12 mouse cellular contexts compared by ENCODE assay signal in the genomic region with DNA sequence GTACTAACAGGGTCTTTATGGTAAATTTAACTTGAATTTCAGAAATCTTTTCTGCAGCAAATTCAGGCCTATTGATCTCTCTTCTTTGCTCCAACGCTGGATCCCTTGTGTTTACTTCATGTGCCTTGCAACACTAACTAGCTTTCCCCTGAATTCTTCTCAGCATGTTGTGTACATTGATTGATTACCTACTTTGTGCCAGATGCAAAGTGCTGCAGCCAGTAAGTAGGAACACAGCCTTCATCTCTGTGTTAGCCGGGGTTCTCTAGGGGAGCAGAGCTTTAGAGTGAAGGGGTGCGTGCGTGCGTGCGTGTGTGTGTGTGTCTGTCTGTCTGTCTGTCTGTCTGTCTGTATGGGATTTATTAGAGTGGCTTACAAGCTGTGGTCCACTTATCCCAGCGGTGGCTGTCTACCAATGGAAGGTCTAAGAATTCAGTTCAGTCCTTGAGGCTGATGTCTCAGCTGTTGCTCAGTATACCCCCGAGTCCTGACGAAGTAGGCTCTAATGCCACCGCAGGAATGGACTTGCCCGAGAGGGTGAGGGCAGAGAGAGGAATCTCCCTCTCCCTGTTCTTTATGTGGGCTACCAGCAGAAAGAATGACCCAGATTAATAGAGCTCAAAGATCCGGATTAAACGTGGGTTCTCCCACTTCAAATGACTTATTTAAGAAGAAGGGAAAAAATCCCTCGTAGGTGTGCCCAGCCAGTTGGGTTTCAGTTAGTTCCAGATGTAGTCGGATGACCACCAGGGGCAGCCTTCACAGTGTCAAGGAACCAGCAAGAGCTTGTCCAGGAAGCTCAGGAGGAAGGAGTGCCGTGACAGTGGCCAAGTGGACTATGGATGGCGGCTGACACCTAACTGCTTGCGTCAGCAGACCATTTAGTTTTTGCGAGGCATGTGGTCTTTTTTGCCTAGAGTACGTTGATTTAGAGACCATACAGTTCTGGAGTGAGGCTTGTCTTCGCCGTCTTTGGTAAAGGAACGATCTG. TPM values are rescaled to one million over a fixed set of nuclear protein-coding genes. Genes with fewer than 3 reads are reported as not detected.
A peak's percentile ranks its signal among the peaks of the same experiment; 100 is the strongest.
DNase-seq lines count a peak whose midpoint lies in the region; ATAC-seq and TF ChIP-seq lines count a peak whose summit lies in the region.
"Had no signal": no experiment of that assay in that cellular context is flagged by ENCODE, and none has a peak within 500 bp of the region (broad histone marks: within the 10 kb centered on the region; RNA-seq: fewer than 3 reads in every experiment).

No protein-coding gene starts in this region.

- WGBS in lung, postnatal 0 days = 81% methylated on average over 23 of the region's 23 CpGs
- WGBS in hindbrain, embryonic 16.5 days = 72% methylated on average over 23 of the region's 23 CpGs

- no peaks in the 10 kb centered on the region for H3K4me1 ChIP-seq in lung, postnatal 0 days (ENCODE audit: insufficient read depth, low read depth, low read length)
- no peaks in the 10 kb centered on the region for H3K4me1 ChIP-seq in hindbrain, embryonic 16.5 days (ENCODE audit: control insufficient read depth, insufficient read depth, low read depth, low read length)
- H3K4me1 ChIP-seq: embryonic facial prominence, embryonic 15.5 days; heart, embryonic 13.5 days; lung, embryonic 15.5 days had no signal

- no peak overlapping the region for H3K4me3 ChIP-seq in lung, postnatal 0 days (ENCODE audit: low read depth, low read length)
- H3K4me3 ChIP-seq in hindbrain, embryonic 16.5 days (ENCODE audit: low read length) = no peak overlapping the region
- H3K4me3 ChIP-seq: embryonic facial prominence, embryonic 15.5 days; heart, embryonic 13.5 days; lung, embryonic 15.5 days had no signal

- TF ChIP-seq EP300 in lung, postnatal 0 days (IDR thresholded peaks at IDR 0.05) = no peak

- no peaks in the 10 kb centered on the region for H3K27me3 ChIP-seq in lung, postnatal 0 days (replicated peaks; ENCODE audit: insufficient read depth, low read length)
- no peaks in the 10 kb centered on the region for H3K27me3 ChIP-seq in hindbrain, embryonic 16.5 days (replicated peaks; ENCODE audit: control insufficient read depth, insufficient read depth, low read length)
- H3K27me3 ChIP-seq: embryonic facial prominence, embryonic 15.5 days; heart, embryonic 13.5 days; lung, embryonic 15.5 days had no signal

- H3K27ac ChIP-seq in lung, postnatal 0 days (ENCODE audit: low read length) = no peak overlapping the region
- H3K27ac ChIP-seq in hindbrain, embryonic 16.5 days (ENCODE audit: low read depth, low read length) = no peak overlapping the region
- H3K27ac ChIP-seq: embryonic facial prominence, embryonic 15.5 days; heart, embryonic 13.5 days; lung, embryonic 15.5 days had no signal

- H3K4me2 ChIP-seq in lung, postnatal 0 days (replicated peaks; ENCODE audit: low read depth, low read length) = no peak overlapping the region
- H3K4me2 ChIP-seq in hindbrain, embryonic 16.5 days (ENCODE audit: low read length) = no peak overlapping the region
- H3K4me2 ChIP-seq: embryonic facial prominence, embryonic 15.5 days; heart, embryonic 13.5 days; lung, embryonic 15.5 days had no signal

- intact Hi-C loops in heart, postnatal 25 days (cut with DNase I) = no loop called here

- peak; percentile 48 for TF ChIP-seq CTCF in lung, postnatal 0 days (IDR thresholded peaks at IDR 0.05)

- H3K9ac ChIP-seq in lung, postnatal 0 days (replicated peaks; ENCODE audit: low read depth) = no peak overlapping the region
- no peak overlapping the region for H3K9ac ChIP-seq in hindbrain, embryonic 16.5 days (ENCODE audit: low read depth, low read length)
- H3K9ac ChIP-seq: embryonic facial prominence, embryonic 15.5 days; heart, embryonic 13.5 days; lung, embryonic 15.5 days had no signal

- ATAC-seq in lung, postnatal 0 days = 0 out of 2 replicates have a peak, but pooled peaks have one; percentile 21
- peak; percentile 70 for ATAC-seq in hindbrain, embryonic 16.5 days

- peaks cover 33% of the 10 kb centered on the region for H3K36me3 ChIP-seq in lung, postnatal 0 days (ENCODE audit: insufficient read depth, low read length)
- peaks cover 10% of the 10 kb centered on the region for H3K36me3 ChIP-seq in hindbrain, embryonic 16.5 days (ENCODE audit: control insufficient read depth, insufficient read depth, low read length)

- DNase-seq in heart, adult 11 months = peak; percentile 83
- DNase-seq in heart, postnatal 25 days (ENCODE audit: low spot score) = no peak
- peak; percentile 30 for DNase-seq in lung, postnatal 0 days (ENCODE audit: low spot score)
- no peak for DNase-seq in lung, postnatal 10 days
- DNase-seq in retina, embryonic 14.5 days (ENCODE audit: low spot score) = peak; percentile 21
- no peak for DNase-seq in spleen, postnatal 4 days (ENCODE audit: low spot score in 2 of 2)
- DNase-seq in gastrocnemius, adult 8-10 months (ENCODE audit: low spot score in 2 of 2) = no peak
- DNase-seq: right cerebral cortex, postnatal 25 days had no signal

- no peaks in the 10 kb centered on the region for H3K9me3 ChIP-seq in lung, postnatal 0 days (ENCODE audit: low read length)
- H3K9me3 ChIP-seq in hindbrain, embryonic 16.5 days (ENCODE audit: control insufficient read depth, low read length) = no peaks in the 10 kb centered on the region
- H3K9me3 ChIP-seq: embryonic facial prominence, embryonic 15.5 days; heart, embryonic 13.5 days; lung, embryonic 15.5 days had no signal

RNA-seq across cellular contexts. Expression of a gene that starts 27.1 kb away (rescaled TPM):
- total RNA-seq in heart, postnatal 25 days (2021) = 10 to 100 TPM; 24.7 to 28.3 TPM
- 8.8 and 10.6 TPM in 2 replicates for polyA plus RNA-seq in lung, postnatal 0 days (2015; fragmentation: Nextera tagmentation; extraction: Ambion mirVana)
- polyA plus RNA-seq in hindbrain, embryonic 16.5 days (2015; fragmentation: Nextera tagmentation; extraction: Ambion mirVana) = 26.2 and 27.8 TPM in 2 replicates
- total RNA-seq in gastrocnemius, adult 8-10 months (2022) = 10 to 100 TPM; 20.0 to 24.0 (median 21.7) TPM

Comparison
In these comparisons a context has a peak if more than half of its experiments do, and no peak if none do; other contexts are left out.
1. DNase-seq: peak in heart, adult 11 months (single experiment), lung, postnatal 0 days (single experiment) and retina, embryonic 14.5 days (single experiment); none in heart, postnatal 25 days (single experiment), lung, postnatal 10 days (single experiment), spleen, postnatal 4 days (0 of 2) and gastrocnemius, adult 8-10 months (0 of 2).